Mouse (Mus musculus) neural tube, embryonic 13.5 days (tissue): ENCODE results near the gene Nectin3. TPM values are rescaled to one million over a fixed set of nuclear protein-coding genes. Genes with fewer than 3 reads are reported as not detected.
A peak's percentile ranks its signal among the peaks of the same experiment; 100 is the strongest.

Experiments
- ATAC-seq: fragments of 200-750 bp; cut with Nextera tagmentation; 2 replicates; pipeline ENCODE4 v1.8.0; 2017; ENCODE audit warnings: low read depth, mild to moderate bottlenecking, moderate TSS enrichment, moderate library complexity
- H3K27ac ChIP-seq: fragments of 300-500 bp; sonication (generic); replicated peaks from 2 replicates; pipeline ENCODE4 v1.5.1; 2015; ENCODE audit warnings: moderate library complexity, mild to moderate bottlenecking, inconsistent platforms
- H3K27me3 ChIP-seq: fragments of 300-500 bp; sonication (generic); 2 replicates; pipeline ENCODE4 v1.6.1; 2015; ENCODE audit warnings: mild to moderate bottlenecking, inconsistent platforms
- H3K36me3 ChIP-seq: fragments of 300-500 bp; sonication (generic); 2 replicates; pipeline ENCODE4 v1.6.1; 2015; ENCODE audit warnings: mild to moderate bottlenecking, inconsistent platforms
- H3K4me1 ChIP-seq: fragments of 300-500 bp; sonication (generic); replicated peaks from 2 replicates; pipeline ENCODE4 v1.6.1; 2015; ENCODE audit warnings: inconsistent platforms
- H3K4me2 ChIP-seq: fragments of 300-500 bp; sonication (generic); 2 replicates; pipeline ENCODE4 v1.6.1; 2015; ENCODE audit warnings: inconsistent platforms, mild to moderate bottlenecking, moderate library complexity
- H3K4me3 ChIP-seq: fragments of 300-500 bp; sonication (generic); 2 replicates; pipeline ENCODE4 v1.5.1; 2015; ENCODE audit warnings: mild to moderate bottlenecking, inconsistent platforms
- H3K9ac ChIP-seq: fragments of 300-500 bp; sonication (generic); 2 replicates; pipeline ENCODE4 v1.6.1; 2015; ENCODE audit warnings: moderate library complexity, mild to moderate bottlenecking, inconsistent platforms
- H3K9me3 ChIP-seq: fragments of 300-500 bp; sonication (generic); 2 replicates; pipeline ENCODE4 v1.6.1; 2016; ENCODE audit warnings: inconsistent platforms
- WGBS: fragments of 180-500 bp; shearing (Covaris S2); methylation state at CpG from one replicate; pipeline ENCODE4 v1.1.7; 2015; 5-methylcytosine and 5-hydroxymethylcytosine counted together
- polyA plus RNA-seq: library from polyadenylated mRNA; unstranded; fragments of >200 nt; fragmentation: Nextera tagmentation; extraction: Ambion mirVana; gene quantifications from 2 replicates; pipeline ENCODE4 v1.2.1, GENCODE M21; 2015

Gene Nectin3
- polyA plus RNA-seq, 1 experiment from 2014 or later = 34.1 TPM

GRCm38 (mm10) chr16:46496889-46497685, 1.2 kb downstream of the Nectin3 start:
- H3K4me3 ChIP-seq = peak overlapping the region; percentile 90
- WGBS = under 1% methylated on average over 52 of the region's 78 CpGs
- peak overlapping the region; percentile 96 for H3K9ac ChIP-seq
- no peaks in the 10 kb centered on the region for H3K36me3 ChIP-seq
- no peaks in the 10 kb centered on the region for H3K9me3 ChIP-seq
- peak overlapping the region; percentile 94 for H3K27ac ChIP-seq
- H3K4me2 ChIP-seq = peak overlapping the region; percentile 89
- peak; percentile 97 for ATAC-seq
- peaks cover 35% of the 10 kb centered on the region for H3K4me1 ChIP-seq
- no peaks in the 10 kb centered on the region for H3K27me3 ChIP-seq

- no peaks in the 10 kb centered on the region for H3K36me3 ChIP-seq
- peak overlapping the region; percentile 89 for H3K4me2 ChIP-seq
- peak overlapping the region; percentile 94 for H3K27ac ChIP-seq
- peak overlapping the region; percentile 96 for H3K9ac ChIP-seq
- no peaks in the 10 kb centered on the region for H3K27me3 ChIP-seq
- peak; percentile 6 for ATAC-seq
- under 1% methylated on average over 81 of the region's 96 CpGs for WGBS
- H3K4me1 ChIP-seq = peaks cover 35% of the 10 kb centered on the region
- H3K4me3 ChIP-seq = peak overlapping the region; percentile 90
- H3K9me3 ChIP-seq = no peaks in the 10 kb centered on the region
Measured at GRCm38 (mm10) chr16:46496031-46496868, 2.1 kb downstream of the Nectin3 start.

GRCm38 (mm10) chr16:46495201-46495600, 3.1 kb downstream of the Nectin3 start:
- Histone ChIP-seq H3K9ac (peak overlapping the region; percentile 96), H3K4me2 (peak overlapping the region; percentile 89), H3K27ac (no peak overlapping the region), H3K4me1 (peaks cover 35% of the 10 kb centered on the region), H3K9me3 (no peaks in the 10 kb centered on the region), H3K36me3 (no peaks in the 10 kb centered on the region), H3K4me3 (peak overlapping the region; percentile 90), H3K27me3 (no peaks in the 10 kb centered on the region)
- no peak for ATAC-seq
- 26% methylated on average over 3 of the region's 3 CpGs for WGBS

GRCm38 (mm10) chr16:46487436-46488097, 10.8 kb downstream of the Nectin3 start:
- peaks cover 9% of the 10 kb centered on the region; the same call in 1 of the 2 replicates for H3K4me1 ChIP-seq
- H3K4me3 ChIP-seq = no peak overlapping the region
- H3K4me2 ChIP-seq = no peak overlapping the region
- ATAC-seq = peak; percentile 47; the same call in 1 of the 2 replicates
- no peak overlapping the region for H3K27ac ChIP-seq
- H3K9ac ChIP-seq = no peak overlapping the region
- H3K27me3 ChIP-seq = no peaks in the 10 kb centered on the region
- 57% methylated on average over 3 of the region's 3 CpGs for WGBS
- H3K9me3 ChIP-seq = no peaks in the 10 kb centered on the region
- H3K36me3 ChIP-seq = no peaks in the 10 kb centered on the region

- ATAC-seq = no peak
Measured at GRCm38 (mm10) chr16:46477336-46477735, 21.0 kb downstream of the Nectin3 start.

GRCm38 (mm10) chr16:46451421-46451820, 46.9 kb downstream of the Nectin3 start:
- H3K36me3 ChIP-seq = peaks cover 10% of the 10 kb centered on the region
- no peaks in the 10 kb centered on the region for H3K27me3 ChIP-seq
- no peak overlapping the region for H3K4me3 ChIP-seq
- no peak overlapping the region for H3K4me2 ChIP-seq
- no peak for ATAC-seq
- no peak overlapping the region for H3K27ac ChIP-seq
- no peaks in the 10 kb centered on the region for H3K9me3 ChIP-seq
- no peaks in the 10 kb centered on the region for H3K4me1 ChIP-seq
- no peak overlapping the region for H3K9ac ChIP-seq
- WGBS = 70% methylated on average over 3 of the region's 3 CpGs

More at GRCm38 (mm10) chr16:46477336-46477735, 21.0 kb downstream of the Nectin3 start:
- Histone ChIP-seq H3K4me1 (no peaks in the 10 kb centered on the region), H3K4me3 (no peak overlapping the region), H3K4me2 (no peak overlapping the region), H3K36me3 (no peaks in the 10 kb centered on the region), H3K9me3 (no peaks in the 10 kb centered on the region; the same call in 1 of the 2 replicates), H3K9ac (no peak overlapping the region), H3K27ac (no peak overlapping the region), H3K27me3 (no peaks in the 10 kb centered on the region)
- 92% methylated on average over 3 of the region's 3 CpGs for WGBS

- H3K9ac ChIP-seq = no peak overlapping the region
- H3K4me1 ChIP-seq = no peaks in the 10 kb centered on the region
- 88% methylated on average over 6 of the region's 6 CpGs for WGBS
- no peaks in the 10 kb centered on the region for H3K27me3 ChIP-seq
- H3K27ac ChIP-seq = no peak overlapping the region
- H3K36me3 ChIP-seq = peaks cover 10% of the 10 kb centered on the region
- H3K4me3 ChIP-seq = no peak overlapping the region
- H3K9me3 ChIP-seq = no peaks in the 10 kb centered on the region
- H3K4me2 ChIP-seq = no peak overlapping the region
- ATAC-seq = no peak
Measured at GRCm38 (mm10) chr16:46449013-46449412, 49.3 kb downstream of the Nectin3 start.

GRCm38 (mm10) chr16:46431317-46431716, 67.0 kb downstream of the Nectin3 start:
- H3K4me1 ChIP-seq = no peaks in the 10 kb centered on the region
- no peak overlapping the region for H3K27ac ChIP-seq
- ATAC-seq = no peak
- no peak overlapping the region for H3K4me3 ChIP-seq
- no peaks in the 10 kb centered on the region for H3K27me3 ChIP-seq
- WGBS = 86% methylated on average over 5 of the region's 5 CpGs
- no peaks in the 10 kb centered on the region for H3K9me3 ChIP-seq
- H3K36me3 ChIP-seq = peaks cover 17% of the 10 kb centered on the region; the same call in 1 of the 2 replicates
- no peak overlapping the region for H3K9ac ChIP-seq
- no peak overlapping the region for H3K4me2 ChIP-seq

- Histone ChIP-seq H3K4me1 (no peaks in the 10 kb centered on the region), H3K4me3 (no peak overlapping the region), H3K27ac (no peak overlapping the region), H3K9me3 (no peaks in the 10 kb centered on the region; the same call in 1 of the 2 replicates), H3K36me3 (0 out of 2 replicates have a peak, but pooled peaks cover 4% of the 10 kb centered on the region), H3K9ac (no peak overlapping the region), H3K27me3 (no peaks in the 10 kb centered on the region), H3K4me2 (no peak overlapping the region)
- 92% methylated on average over 3 of the region's 3 CpGs for WGBS
- no peak for ATAC-seq
Measured at GRCm38 (mm10) chr16:46416177-46416576, 82.1 kb downstream of the Nectin3 start.

- no peak overlapping the region for H3K4me2 ChIP-seq
- no peak overlapping the region for H3K9ac ChIP-seq
- no peak overlapping the region for H3K4me3 ChIP-seq
- no peaks in the 10 kb centered on the region for H3K27me3 ChIP-seq
- 81% methylated on average over 3 of the region's 3 CpGs for WGBS
- no peaks in the 10 kb centered on the region for H3K36me3 ChIP-seq
- no peaks in the 10 kb centered on the region for H3K9me3 ChIP-seq
- 0 out of 2 replicates have a peak, but pooled peaks cover 6% of the 10 kb centered on the region for H3K4me1 ChIP-seq
- ATAC-seq = no peak
- no peak overlapping the region for H3K27ac ChIP-seq
Measured at GRCm38 (mm10) chr16:46410739-46411057, 87.6 kb downstream of the Nectin3 start.

- Histone ChIP-seq H3K9ac (no peak overlapping the region), H3K4me2 (no peak overlapping the region), H3K4me1 (0 out of 2 replicates have a peak, but pooled peaks cover 6% of the 10 kb centered on the region), H3K4me3 (no peak overlapping the region), H3K9me3 (no peaks in the 10 kb centered on the region), H3K27me3 (no peaks in the 10 kb centered on the region), H3K36me3 (no peaks in the 10 kb centered on the region), H3K27ac (no peak overlapping the region)
- ATAC-seq = no peak
- 88% methylated on average over 6 of the region's 6 CpGs for WGBS
Measured at GRCm38 (mm10) chr16:46410053-46410738, 88.1 kb downstream of the Nectin3 start.
